Mouse (Mus musculus) spleen, adult 2 months (tissue): ENCODE results near the gene Rbms2.

ENCODE experiments used
- CTCF ChIP-seq: fragments of 200-500 bp; IDR thresholded peaks from 2 replicates; pipeline ENCODE4 v1.5.1; 2011; ENCODE audit warnings: mild to moderate bottlenecking, inconsistent platforms; ENCODE audit not compliant: insufficient read depth, insufficient read length, insufficient replicate concordance; ENCODE audit errors: extremely low read depth
- POLR2A ChIP-seq: fragments of 200-500 bp; IDR thresholded peaks from 2 replicates; pipeline ENCODE4 v1.6.1; 2011; ENCODE audit warnings: low read depth, low read length, inconsistent platforms

DNA sequence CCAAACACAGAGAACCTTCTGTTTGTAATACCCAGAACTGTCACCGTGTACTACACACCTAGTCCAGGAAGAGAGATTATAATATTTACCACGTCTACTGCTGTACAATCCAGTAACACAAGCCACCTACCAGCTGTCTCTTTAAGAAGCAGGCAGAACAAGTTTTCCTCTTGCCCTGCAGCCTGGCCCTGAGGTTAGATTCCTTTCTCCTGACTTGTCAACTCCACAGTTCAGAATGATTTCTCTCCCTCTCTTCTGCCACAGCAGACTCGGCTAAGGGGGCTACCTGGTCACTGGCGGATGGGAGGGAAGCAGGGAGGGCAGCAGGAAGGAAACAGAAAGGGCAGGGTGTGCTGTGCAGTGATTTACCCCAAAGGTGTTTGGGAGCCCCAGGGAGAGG, 36.4 kb downstream of the Rbms2 start:
- TF ChIP-seq CTCF (no peak), POLR2A (no peak)
